Mouse (Mus musculus) left cerebral cortex, adult 9 months (tissue): Measurements from ENCODE around the gene Myo16.

Experiments used
- DNase-seq, 2 experiments: peaks; one replicate each; pipeline ENCODE4 v3.0.0; 2022; ENCODE audit warnings: low spot score in 2 of 2

The Myo16 gene

GRCm38 (mm10) chr8:10175976-10176375 is 22.3 kb downstream of the Myo16 start:
- no peak for DNase-seq

DNA sequence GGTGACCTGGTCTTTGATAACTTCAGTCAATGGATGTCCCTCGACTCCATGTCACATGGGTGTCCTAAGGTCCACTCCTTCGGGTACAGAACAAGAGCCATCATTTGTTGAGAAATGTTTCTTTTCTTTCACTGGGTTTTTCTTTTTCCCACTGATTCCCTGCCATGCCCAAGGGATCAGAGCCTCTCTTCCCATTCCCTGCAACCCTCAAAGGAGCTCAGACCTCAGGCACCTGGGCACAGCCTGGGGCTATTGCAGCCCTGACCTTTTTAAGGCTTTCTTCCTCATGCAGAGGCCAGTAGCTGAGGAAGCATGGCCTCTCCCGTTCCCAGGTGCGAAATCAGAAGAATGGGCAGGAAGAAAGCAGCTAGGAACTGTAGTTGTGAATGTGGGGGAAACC is 23.4 kb downstream of the Myo16 start:
- no peak for DNase-seq

- DNase-seq = no peak
These were observed 25.3 kb downstream of the Myo16 start for GRCm38 (mm10) chr8:10178986-10179385.

DNA sequence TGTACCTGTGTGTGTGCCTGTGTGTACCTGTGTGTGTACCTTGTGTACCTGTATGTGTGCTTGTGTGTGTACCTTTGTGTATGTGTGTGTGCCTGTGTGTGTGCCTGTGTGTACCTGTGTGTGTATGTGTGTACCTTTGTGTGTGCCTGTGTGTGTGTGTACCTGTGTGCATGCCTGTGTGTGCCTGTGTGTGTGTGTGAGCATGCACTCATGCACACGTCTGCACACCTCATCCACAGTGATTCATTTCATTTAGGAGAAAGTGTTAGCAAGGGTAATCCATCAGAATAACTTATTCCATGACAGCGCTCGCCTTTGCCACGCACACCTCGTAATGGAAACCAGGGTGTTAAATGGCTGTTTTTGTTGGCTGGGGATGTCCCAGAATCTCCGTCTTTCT is 36.9 kb downstream of the Myo16 start:
- no peak for DNase-seq

- peak in 1 of 2 experiments; percentile 25 for DNase-seq
These were observed 44.5 kb downstream of the Myo16 start for GRCm38 (mm10) chr8:10198164-10198563.

DNA sequence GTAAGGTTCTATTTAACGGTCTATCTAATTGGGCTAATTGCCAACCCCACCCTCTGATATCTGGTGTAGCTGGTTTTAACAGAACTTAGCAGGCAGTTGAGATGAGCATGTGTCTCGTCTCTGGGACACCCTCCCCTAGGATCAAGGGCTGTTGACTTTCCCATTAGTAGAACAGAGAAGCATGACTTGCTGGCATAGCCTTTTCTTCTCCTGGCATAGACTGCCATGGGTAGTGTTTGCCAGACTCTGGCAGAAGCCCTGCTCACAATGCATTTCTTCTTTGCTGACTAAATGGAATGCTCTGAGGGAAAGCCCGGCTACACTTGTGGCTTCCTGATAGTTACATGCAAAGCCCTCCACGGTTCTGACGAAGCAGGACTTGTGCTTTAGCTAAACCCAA is 45.6 kb downstream of the Myo16 start:
- no peak for DNase-seq

DNA sequence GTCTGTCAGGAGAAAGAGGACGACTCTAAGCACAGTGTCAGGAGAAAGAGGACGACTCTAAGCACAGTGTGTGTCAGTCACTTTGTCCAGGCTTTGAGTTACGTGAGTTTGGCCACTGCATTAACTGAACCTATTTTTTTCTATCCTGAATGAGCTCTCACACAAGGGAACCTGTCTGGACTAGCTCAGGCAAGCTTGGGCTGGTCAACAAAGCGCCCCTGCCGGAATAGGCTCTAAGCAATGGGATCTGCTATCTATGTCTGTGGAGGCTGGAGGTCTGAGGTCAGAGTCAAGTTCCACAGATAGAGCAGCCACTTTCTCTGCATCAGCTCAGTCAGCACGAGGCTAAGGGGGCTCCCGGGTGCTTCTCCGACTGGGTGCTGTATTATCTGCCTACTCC is 46.3 kb downstream of the Myo16 start:
- no peak for DNase-seq

DNA sequence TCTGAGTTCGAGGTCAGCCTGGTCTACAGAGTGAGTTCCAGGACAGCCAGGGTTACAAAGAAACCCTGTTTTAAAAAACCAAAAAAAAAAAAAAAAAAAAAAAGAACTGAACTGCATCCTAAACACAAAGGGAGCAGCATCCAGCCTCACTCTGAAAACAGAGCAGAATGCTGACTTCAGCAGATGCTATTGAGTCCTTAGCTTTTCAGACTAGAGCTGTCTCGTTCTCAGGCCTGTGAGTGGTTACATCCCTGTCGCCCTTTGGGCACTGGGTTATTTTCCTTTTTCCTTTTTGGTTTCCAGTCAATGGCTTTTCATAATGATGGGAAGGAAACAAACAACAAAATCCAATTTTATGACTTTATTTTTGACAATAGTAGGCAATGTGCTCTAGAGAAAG is 61.3 kb downstream of the Myo16 start:
- DNase-seq = no peak

- no peak for DNase-seq
These were observed 66.1 kb downstream of the Myo16 start for GRCm38 (mm10) chr8:10219761-10220276.

- DNase-seq = no peak
These were observed 69.1 kb downstream of the Myo16 start for GRCm38 (mm10) chr8:10222770-10223169.

DNA sequence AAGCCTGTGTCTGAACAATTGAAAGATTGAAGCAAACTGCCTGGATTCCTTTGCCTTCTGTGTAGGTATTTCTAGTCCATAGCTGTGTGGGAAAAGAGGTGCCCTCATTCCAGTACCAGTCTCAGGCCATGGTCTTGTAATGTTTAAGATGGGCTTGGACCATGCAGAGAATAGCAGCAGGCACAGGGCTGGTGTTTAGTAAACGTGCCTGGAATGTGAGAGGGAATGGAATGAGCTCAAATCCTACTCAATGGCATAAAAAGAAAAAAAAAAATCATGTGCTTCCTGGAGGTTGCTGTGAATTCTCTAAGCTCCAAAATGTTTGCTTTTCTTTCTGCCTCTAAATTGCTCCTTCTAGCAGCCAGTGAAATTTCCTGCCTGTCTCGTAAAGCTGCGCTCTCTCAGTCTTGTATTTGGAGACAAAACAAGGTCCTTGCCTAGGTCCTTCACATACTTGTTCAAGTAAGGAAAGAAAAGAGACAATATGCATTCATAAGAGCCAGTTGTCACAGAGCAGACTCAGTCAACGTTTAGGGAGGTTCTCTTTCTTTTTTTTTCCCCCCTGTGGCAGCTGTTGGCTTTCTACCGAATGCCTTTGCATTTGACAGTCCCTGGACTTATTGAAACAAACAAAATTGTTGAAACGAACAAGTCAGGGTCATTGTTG is 70.0 kb downstream of the Myo16 start:
- DNase-seq = peak in 1 of 2 experiments; percentile 11

- no peak for DNase-seq
These were observed 70.7 kb downstream of the Myo16 start for GRCm38 (mm10) chr8:10224305-10224971.

- no peak for DNase-seq
These were observed 71.3 kb downstream of the Myo16 start for GRCm38 (mm10) chr8:10225018-10225417.

GRCm38 (mm10) chr8:10230746-10231369 is 77.1 kb downstream of the Myo16 start:
- peak; percentile 23 to 65 for DNase-seq

DNA sequence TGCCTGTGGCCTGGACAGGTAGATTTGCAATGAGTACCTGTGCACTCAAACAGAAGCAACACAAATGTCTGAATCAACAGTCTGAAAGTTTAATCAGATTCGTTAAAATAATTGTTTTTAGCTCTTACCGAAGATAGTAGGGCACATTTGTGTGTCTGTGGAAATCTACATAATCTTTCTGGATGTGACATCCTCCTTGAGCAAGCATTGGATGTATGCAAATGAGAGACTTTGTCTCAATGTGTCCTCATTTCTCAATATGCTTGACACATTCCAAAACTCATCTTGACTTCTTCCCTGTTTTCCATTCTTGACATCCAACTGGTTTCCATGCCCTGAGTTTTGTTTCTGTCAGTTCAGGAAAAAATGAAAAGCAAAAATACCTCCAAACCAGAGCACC is 80.8 kb downstream of the Myo16 start:
- no peak for DNase-seq

DNA sequence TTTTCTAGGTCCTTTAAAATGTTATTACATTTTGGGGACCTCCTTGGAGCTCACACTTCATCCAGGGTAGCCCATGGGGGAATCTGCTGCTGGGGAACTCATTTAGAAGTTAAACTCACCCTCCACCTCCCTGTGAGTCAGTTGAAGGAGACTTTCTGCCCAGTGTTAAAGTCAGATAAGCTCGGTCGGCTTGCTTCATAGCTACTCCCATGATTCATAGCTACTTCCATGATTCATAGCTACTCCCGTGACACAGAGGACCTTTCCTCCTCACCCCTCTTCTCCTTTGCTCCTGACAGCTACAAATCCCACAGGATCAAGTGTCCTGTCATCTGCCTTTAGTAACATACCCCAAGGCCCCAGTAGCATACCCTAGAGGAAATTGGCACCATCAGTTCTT is 89.6 kb downstream of the Myo16 start:
- DNase-seq = no peak

DNA sequence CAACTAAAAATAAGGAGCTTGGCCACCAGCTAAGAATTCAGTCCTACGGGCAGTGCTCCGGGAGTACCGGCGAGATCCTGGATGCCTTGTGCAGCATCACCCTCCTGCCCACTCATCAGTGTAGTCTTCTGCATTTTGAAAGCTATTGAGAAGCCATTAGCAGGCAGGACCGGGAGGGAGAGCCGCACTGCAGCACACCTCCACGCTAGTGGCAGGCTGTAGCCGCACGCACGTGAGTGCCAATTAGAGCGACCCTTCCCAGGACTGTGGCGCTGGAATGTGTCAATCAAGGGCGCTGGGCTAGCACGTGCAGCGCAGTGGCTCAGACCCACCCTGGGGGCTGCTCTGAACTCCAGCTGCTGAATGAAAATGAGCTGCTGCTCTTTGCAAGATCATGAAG is 95.4 kb downstream of the Myo16 start:
- DNase-seq = peak in 1 of 2 experiments; percentile 13

DNA sequence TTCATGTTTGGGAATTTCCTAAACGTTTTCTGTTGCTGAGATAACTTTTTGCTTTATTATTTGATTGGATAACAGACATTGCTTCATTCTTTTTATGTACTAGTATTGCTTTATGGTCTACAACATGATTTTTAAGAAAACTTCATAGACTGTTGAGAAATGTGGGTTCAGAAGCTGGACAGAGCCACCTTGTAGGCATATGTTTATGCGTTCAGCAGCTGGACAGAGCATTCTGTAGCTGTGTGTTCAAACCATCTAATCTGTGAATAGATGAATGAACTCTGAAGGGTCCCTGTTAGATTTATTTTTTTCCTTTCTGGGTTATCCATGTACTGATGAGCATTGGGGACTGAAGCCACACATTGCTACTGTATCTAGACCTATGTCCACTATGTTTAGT is 102.0 kb downstream of the Myo16 start:
- DNase-seq = no peak

GRCm38 (mm10) chr8:10256563-10256962 is 102.9 kb downstream of the Myo16 start:
- DNase-seq = no peak

DNA sequence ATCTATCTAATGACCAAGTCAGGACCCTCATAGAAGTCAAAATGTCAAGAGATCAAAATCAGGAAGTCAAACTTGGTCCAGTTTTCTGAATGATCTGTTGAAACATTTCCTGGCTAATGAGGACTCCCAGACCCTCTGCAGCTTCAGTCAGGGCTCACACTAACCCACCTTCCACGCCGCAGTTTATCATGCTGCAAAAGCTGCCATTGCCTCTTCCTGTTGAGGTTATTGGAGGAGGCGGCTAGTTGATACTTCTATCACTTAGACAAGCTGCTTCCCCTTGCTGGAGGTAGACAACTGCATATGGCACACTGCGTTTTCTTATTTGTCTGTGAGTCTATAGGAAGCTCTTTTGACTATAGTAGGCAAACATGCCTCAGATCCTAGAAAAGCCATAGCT is 116.4 kb downstream of the Myo16 start:
- DNase-seq = no peak

GRCm38 (mm10) chr8:10292600-10292999 is 138.9 kb downstream of the Myo16 start:
- no peak for DNase-seq

DNA sequence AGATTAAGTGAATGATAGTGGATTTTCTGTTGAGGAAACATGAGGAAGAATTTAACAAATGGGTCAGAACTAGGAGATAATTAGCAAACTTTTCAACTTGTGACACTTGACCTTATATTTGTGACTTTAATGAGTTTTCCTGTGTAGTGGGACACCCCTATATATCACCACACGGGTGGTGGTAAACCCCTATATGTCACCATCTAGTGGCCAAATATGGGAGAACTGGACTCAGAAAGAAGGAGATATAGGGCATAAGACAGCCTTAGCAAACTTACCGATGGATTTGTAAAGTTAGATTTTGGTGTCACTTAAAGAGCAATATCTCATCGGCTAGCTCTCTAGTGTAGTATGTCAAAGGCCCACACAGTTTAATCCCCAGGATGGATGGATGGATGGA is 147.1 kb downstream of the Myo16 start:
- DNase-seq = no peak

DNA sequence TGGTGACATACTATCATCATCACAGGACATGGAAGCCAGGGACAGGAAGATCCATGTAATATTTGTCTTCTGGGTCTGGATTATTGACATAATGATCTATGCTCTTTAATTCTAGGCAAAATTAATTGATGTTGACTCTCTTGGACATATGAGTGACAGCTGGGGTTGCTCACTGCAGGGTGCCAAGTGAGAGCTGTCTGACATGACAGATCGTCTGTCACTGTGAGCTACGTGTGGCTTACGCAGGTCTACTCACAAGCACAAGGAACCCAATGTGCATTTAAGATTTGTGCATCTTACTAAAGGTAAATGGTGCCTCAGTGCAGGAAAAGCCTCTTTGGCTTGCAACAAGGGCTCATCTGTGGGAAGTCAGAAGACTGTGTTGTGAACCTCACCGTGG is 149.3 kb downstream of the Myo16 start:
- DNase-seq = no peak
